Mouse (Mus musculus): ENCODE measurements at regions not wholly inside any gene's neighbourhood (a gene's known extent, or its start where the extent isn't known, plus 50 kb on each side); places are given as distances from the start of the nearest gene placed in this dataset.

- no peaks in the 10 kb centered on the region for H3K9me3 ChIP-seq (ENCODE audit: control insufficient read depth, low read length)
- 49% methylated on average over 5 of the region's 5 CpGs for WGBS
- 0 out of 2 replicates have a peak, but pooled peaks cover 6% of the 10 kb centered on the region for H3K4me1 ChIP-seq (replicated peaks; ENCODE audit: control insufficient read depth, insufficient read depth, low read length)
- no peak overlapping the region for H3K27ac ChIP-seq (ENCODE audit: low read depth, low read length)
- H3K9ac ChIP-seq (ENCODE audit: low read depth, low read length), result no peak overlapping the region
- DNase-seq (ENCODE audit: low spot score), result no peak
- no peaks in the 10 kb centered on the region for H3K27me3 ChIP-seq (ENCODE audit: control insufficient read depth, insufficient read depth, low read length)
- H3K36me3 ChIP-seq (ENCODE audit: control insufficient read depth, insufficient read depth, low read length), result no peaks in the 10 kb centered on the region
- H3K4me3 ChIP-seq (ENCODE audit: low read depth, low read length), result no peak overlapping the region
- H3K4me2 ChIP-seq (replicated peaks; ENCODE audit: low read depth, low read length), result no peak overlapping the region
- ATAC-seq (ENCODE audit: low FRiP score), result no peak
Measured at GRCm38 (mm10) chr7:75981560-75981959, 133.4 kb downstream of the Klhl25 start.

- Histone ChIP-seq H3K36me3 (ENCODE audit: control insufficient read depth, insufficient read depth, low read length) (no peaks in the 10 kb centered on the region), H3K9ac (ENCODE audit: low read depth, low read length) (no peak overlapping the region), H3K27me3 (ENCODE audit: control insufficient read depth, insufficient read depth, low read length) (no peaks in the 10 kb centered on the region), H3K9me3 (ENCODE audit: control insufficient read depth, low read length) (no peaks in the 10 kb centered on the region), H3K4me2 (replicated peaks; ENCODE audit: low read depth, low read length) (peak overlapping the region; percentile 39), H3K4me1 (replicated peaks; ENCODE audit: control insufficient read depth, insufficient read depth, low read length) (0 out of 2 replicates have a peak, but pooled peaks cover 6% of the 10 kb centered on the region), H3K27ac (ENCODE audit: low read depth, low read length) (peak overlapping the region; percentile 54), H3K4me3 (ENCODE audit: low read depth, low read length) (0 out of 2 replicates have a peak overlapping the region, but pooled peaks have one; percentile 13)
- peak; percentile 69 for DNase-seq (ENCODE audit: low spot score)
- peak; percentile 89 for ATAC-seq (ENCODE audit: low FRiP score)
- 11% methylated on average over 23 of the region's 23 CpGs for WGBS
Measured at GRCm38 (mm10) chr7:75983029-75983808, 135.1 kb downstream of the Klhl25 start.

GRCm38 (mm10) chr7:75983809-75984171 is 135.7 kb downstream of the Klhl25 start:
- Histone ChIP-seq H3K4me2 (replicated peaks; ENCODE audit: low read depth, low read length) (peak overlapping the region; percentile 39), H3K9me3 (ENCODE audit: control insufficient read depth, low read length) (no peaks in the 10 kb centered on the region), H3K9ac (ENCODE audit: low read depth, low read length) (no peak overlapping the region), H3K27ac (ENCODE audit: low read depth, low read length) (peak overlapping the region; percentile 62), H3K4me1 (replicated peaks; ENCODE audit: control insufficient read depth, insufficient read depth, low read length) (0 out of 2 replicates have a peak, but pooled peaks cover 6% of the 10 kb centered on the region), H3K4me3 (ENCODE audit: low read depth, low read length) (no peak overlapping the region), H3K36me3 (ENCODE audit: control insufficient read depth, insufficient read depth, low read length) (no peaks in the 10 kb centered on the region), H3K27me3 (ENCODE audit: control insufficient read depth, insufficient read depth, low read length) (no peaks in the 10 kb centered on the region)
- WGBS, result 34% methylated on average over 7 of the region's 7 CpGs
- ATAC-seq (ENCODE audit: low FRiP score), result no peak; the same call in 1 of the 2 replicates
- DNase-seq (ENCODE audit: low spot score), result no peak

GRCm38 (mm10) chr7:75998853-75999252 is 150.7 kb downstream of the Klhl25 start:
- H3K4me3 ChIP-seq (ENCODE audit: low read depth, low read length), result no peak overlapping the region
- H3K4me1 ChIP-seq (replicated peaks; ENCODE audit: control insufficient read depth, insufficient read depth, low read length), result no peaks in the 10 kb centered on the region
- H3K9me3 ChIP-seq (ENCODE audit: control insufficient read depth, low read length), result no peaks in the 10 kb centered on the region
- DNase-seq (ENCODE audit: low spot score) (no peak), ATAC-seq (ENCODE audit: low FRiP score) (peak; percentile 7; the same call in 1 of the 2 replicates)
- 37% methylated on average over 5 of the region's 5 CpGs for WGBS
- no peak overlapping the region for H3K27ac ChIP-seq (ENCODE audit: low read depth, low read length)
- no peaks in the 10 kb centered on the region for H3K36me3 ChIP-seq (ENCODE audit: control insufficient read depth, insufficient read depth, low read length)
- H3K9ac ChIP-seq (ENCODE audit: low read depth, low read length), result no peak overlapping the region
- H3K27me3 ChIP-seq (ENCODE audit: control insufficient read depth, insufficient read depth, low read length), result no peaks in the 10 kb centered on the region
- H3K4me2 ChIP-seq (replicated peaks; ENCODE audit: low read depth, low read length), result no peak overlapping the region

GRCm38 (mm10) chr7:75999324-75999907 is 151.3 kb downstream of the Klhl25 start:
- no peak overlapping the region for H3K27ac ChIP-seq (ENCODE audit: low read depth, low read length)
- WGBS, result 75% methylated on average over 2 of the region's 2 CpGs
- no peak; the same call in 1 of the 2 replicates for ATAC-seq (ENCODE audit: low FRiP score)

GRCm38 (mm10) chr7:76001012-76001411 is 152.9 kb downstream of the Klhl25 start:
- Histone ChIP-seq H3K27me3 (ENCODE audit: control insufficient read depth, insufficient read depth, low read length) (no peaks in the 10 kb centered on the region), H3K9me3 (ENCODE audit: control insufficient read depth, low read length) (no peaks in the 10 kb centered on the region), H3K9ac (ENCODE audit: low read depth, low read length) (no peak overlapping the region), H3K4me1 (replicated peaks; ENCODE audit: control insufficient read depth, insufficient read depth, low read length) (no peaks in the 10 kb centered on the region), H3K36me3 (ENCODE audit: control insufficient read depth, insufficient read depth, low read length) (no peaks in the 10 kb centered on the region), H3K27ac (ENCODE audit: low read depth, low read length) (no peak overlapping the region), H3K4me2 (replicated peaks; ENCODE audit: low read depth, low read length) (no peak overlapping the region), H3K4me3 (ENCODE audit: low read depth, low read length) (no peak overlapping the region)
- DNase-seq (ENCODE audit: low spot score) (no peak), ATAC-seq (ENCODE audit: low FRiP score) (no peak)
- WGBS, result 93% methylated on average over 1 of the region's 1 CpGs

More at GRCm38 (mm10) chr7:75999324-75999907, 151.3 kb downstream of the Klhl25 start:
- no peaks in the 10 kb centered on the region for H3K36me3 ChIP-seq (ENCODE audit: control insufficient read depth, insufficient read depth, low read length)
- no peaks in the 10 kb centered on the region for H3K4me1 ChIP-seq (replicated peaks; ENCODE audit: control insufficient read depth, insufficient read depth, low read length)
- H3K9ac ChIP-seq (ENCODE audit: low read depth, low read length), result no peak overlapping the region
- no peak overlapping the region for H3K4me2 ChIP-seq (replicated peaks; ENCODE audit: low read depth, low read length)
- H3K27me3 ChIP-seq (ENCODE audit: control insufficient read depth, insufficient read depth, low read length), result no peaks in the 10 kb centered on the region
- no peak for DNase-seq (ENCODE audit: low spot score)
- H3K4me3 ChIP-seq (ENCODE audit: low read depth, low read length), result no peak overlapping the region
- no peaks in the 10 kb centered on the region for H3K9me3 ChIP-seq (ENCODE audit: control insufficient read depth, low read length)

- Histone ChIP-seq H3K9ac (ENCODE audit: low read depth, low read length) (no peak overlapping the region), H3K4me3 (ENCODE audit: low read depth, low read length) (no peak overlapping the region), H3K4me1 (replicated peaks; ENCODE audit: control insufficient read depth, insufficient read depth, low read length) (no peaks in the 10 kb centered on the region), H3K27ac (ENCODE audit: low read depth, low read length) (no peak overlapping the region), H3K4me2 (replicated peaks; ENCODE audit: low read depth, low read length) (no peak overlapping the region), H3K27me3 (ENCODE audit: control insufficient read depth, insufficient read depth, low read length) (no peaks in the 10 kb centered on the region), H3K36me3 (ENCODE audit: control insufficient read depth, insufficient read depth, low read length) (no peaks in the 10 kb centered on the region), H3K9me3 (ENCODE audit: control insufficient read depth, low read length) (no peaks in the 10 kb centered on the region)
- WGBS, result 73% methylated on average over 6 of the region's 6 CpGs
- no peak for ATAC-seq (ENCODE audit: low FRiP score)
- no peak for DNase-seq (ENCODE audit: low spot score)
Measured at GRCm38 (mm10) chr7:76008226-76008625, 160.1 kb downstream of the Klhl25 start.

- 81% methylated on average over 3 of the region's 3 CpGs for WGBS
- Histone ChIP-seq H3K9me3 (ENCODE audit: control insufficient read depth, low read length) (no peaks in the 10 kb centered on the region), H3K36me3 (ENCODE audit: control insufficient read depth, insufficient read depth, low read length) (no peaks in the 10 kb centered on the region), H3K4me2 (replicated peaks; ENCODE audit: low read depth, low read length) (no peak overlapping the region), H3K4me1 (replicated peaks; ENCODE audit: control insufficient read depth, insufficient read depth, low read length) (no peaks in the 10 kb centered on the region), H3K27me3 (ENCODE audit: control insufficient read depth, insufficient read depth, low read length) (no peaks in the 10 kb centered on the region), H3K27ac (ENCODE audit: low read depth, low read length) (no peak overlapping the region), H3K9ac (ENCODE audit: low read depth, low read length) (no peak overlapping the region), H3K4me3 (ENCODE audit: low read depth, low read length) (no peak overlapping the region)
- no peak for DNase-seq (ENCODE audit: low spot score)
- ATAC-seq (ENCODE audit: low FRiP score), result no peak
Measured at GRCm38 (mm10) chr7:76047743-76048142, 181.9 kb upstream of the Agbl1 start.

- H3K4me3 ChIP-seq (ENCODE audit: low read depth, low read length), result no peak overlapping the region
- no peak overlapping the region for H3K4me2 ChIP-seq (replicated peaks; ENCODE audit: low read depth, low read length)
- no peaks in the 10 kb centered on the region for H3K9me3 ChIP-seq (ENCODE audit: control insufficient read depth, low read length)
- no peak overlapping the region for H3K27ac ChIP-seq (ENCODE audit: low read depth, low read length)
- no peaks in the 10 kb centered on the region for H3K27me3 ChIP-seq (ENCODE audit: control insufficient read depth, insufficient read depth, low read length)
- DNase-seq (ENCODE audit: low spot score), result no peak
- H3K4me1 ChIP-seq (replicated peaks; ENCODE audit: control insufficient read depth, insufficient read depth, low read length), result no peaks in the 10 kb centered on the region
- no peak for ATAC-seq (ENCODE audit: low FRiP score)
- WGBS, result 89% methylated on average over 2 of the region's 2 CpGs
- no peaks in the 10 kb centered on the region for H3K36me3 ChIP-seq (ENCODE audit: control insufficient read depth, insufficient read depth, low read length)
- no peak overlapping the region for H3K9ac ChIP-seq (ENCODE audit: low read depth, low read length)
Measured at GRCm38 (mm10) chr7:76049342-76049741, 180.3 kb upstream of the Agbl1 start.
